Mouse (Mus musculus) monocyte, adult 5-6 weeks (primary cell): ENCODE data around the gene Hsd17b12. TPM values are rescaled to one million over a fixed set of nuclear protein-coding genes. Genes with fewer than 3 reads are reported as not detected.

ENCODE experiments used
- ATAC-seq: fragments of 153-309, 156-312 bp; replicated peaks from 2 replicates; pipeline ENCODE4 v1.8.0; 2017; ENCODE audit warnings: mild to moderate bottlenecking; ENCODE audit not compliant: low TSS enrichment, insufficient number of reproducible peaks, severe bottlenecking, poor library complexity, low FRiP score
- total RNA-seq: library from RNA; stranded (forward); fragments of 200-1000, 200-491, 200-594 nt; gene quantifications from 3 replicates; pipeline ENCODE4 v1.2.3, GENCODE M21; 2017

Gene Hsd17b12
- total RNA-seq = 67.9 to 97.6 TPM (median 87.9 TPM) in 3 replicates

DNA sequence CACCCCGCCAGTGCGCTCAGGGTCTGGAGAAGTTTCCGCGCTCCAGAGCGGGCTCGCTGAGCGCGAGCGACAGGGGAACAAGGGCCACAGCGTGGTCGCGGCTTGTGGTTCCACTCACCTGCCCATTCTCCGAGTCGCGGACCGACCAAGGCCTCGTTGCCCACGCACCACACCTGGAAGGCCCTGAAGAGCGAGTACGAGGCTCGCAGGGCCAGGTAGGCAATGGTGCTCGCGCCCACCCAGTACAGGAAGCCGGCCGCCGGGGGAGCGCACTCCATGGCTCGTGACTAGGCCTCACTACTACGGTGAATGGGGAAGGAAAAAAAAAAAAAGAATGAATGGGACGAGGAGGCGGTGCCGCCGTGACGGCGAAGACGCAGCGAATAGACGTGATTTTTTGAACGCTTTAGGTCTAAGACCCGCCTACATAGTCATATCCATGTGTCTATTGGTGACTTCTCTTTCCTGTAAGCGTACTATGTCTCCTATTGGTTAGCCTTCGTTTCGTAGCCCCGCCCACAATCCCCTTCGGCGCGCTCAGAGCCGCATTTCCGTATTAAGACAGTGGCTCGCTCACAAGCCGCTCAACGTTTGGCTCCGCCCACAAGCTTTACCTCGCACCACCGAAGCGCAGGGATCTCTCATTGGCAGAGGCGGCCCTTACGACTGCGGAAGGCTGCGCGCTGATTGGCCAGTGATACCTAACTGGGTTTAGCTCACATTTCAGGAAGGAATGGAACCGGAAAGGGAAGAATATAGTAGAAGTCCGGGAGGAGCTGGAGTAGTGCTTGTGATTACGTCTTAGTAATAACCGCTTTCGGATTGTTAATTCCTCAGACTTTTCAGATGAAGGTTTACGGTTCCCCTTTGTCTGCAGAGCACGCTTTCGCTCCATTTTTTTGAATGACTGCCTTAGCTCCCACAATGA lies at the start of gene Hsd17b12:
Gene Hsd17b12 (minus strand): TSS at position 373 of the 928 bp plus-strand sequence.
- ATAC-seq = peak; percentile 98

DNA sequence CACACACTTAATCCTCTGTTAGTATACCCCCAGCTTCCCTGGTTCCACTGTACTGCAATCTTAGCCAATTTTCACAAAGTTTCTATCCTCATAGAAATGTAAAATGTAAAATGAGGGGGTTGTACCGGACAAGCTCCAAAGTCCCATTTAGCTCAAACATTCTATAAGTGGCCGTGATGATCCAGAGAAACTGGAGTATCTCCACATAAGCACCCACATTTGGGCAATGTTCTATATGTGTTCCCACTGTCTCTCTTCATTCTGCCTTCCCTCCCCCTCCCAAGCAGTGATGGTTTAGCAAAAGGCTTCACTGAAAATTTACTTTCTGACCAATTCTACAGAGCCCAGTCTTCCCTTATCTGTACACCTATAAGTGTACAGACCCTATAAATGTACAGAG lies 27.1 kb upstream of the Hsd17b12 start:
- no peak for ATAC-seq

DNA sequence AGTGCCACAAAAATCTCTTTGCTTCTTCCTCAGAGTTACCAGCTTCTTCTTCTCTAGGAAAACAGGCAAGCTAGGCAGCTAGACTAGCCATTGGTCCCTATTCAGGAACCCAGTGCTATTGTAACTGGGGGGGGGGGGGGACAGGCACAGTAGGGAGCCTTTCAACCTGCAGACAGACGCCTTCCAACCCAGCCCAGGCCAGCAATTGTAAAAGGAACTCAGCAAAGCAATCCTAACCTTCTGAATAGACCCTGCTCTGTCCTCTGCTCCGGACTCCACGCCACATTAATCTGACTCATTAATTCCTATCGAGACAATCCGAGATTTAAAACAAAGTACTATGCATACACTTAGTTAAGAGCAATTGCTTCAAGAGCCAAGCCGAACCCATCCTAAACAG lies 26.4 kb upstream of the Hsd17b12 start:
- no peak for ATAC-seq

DNA sequence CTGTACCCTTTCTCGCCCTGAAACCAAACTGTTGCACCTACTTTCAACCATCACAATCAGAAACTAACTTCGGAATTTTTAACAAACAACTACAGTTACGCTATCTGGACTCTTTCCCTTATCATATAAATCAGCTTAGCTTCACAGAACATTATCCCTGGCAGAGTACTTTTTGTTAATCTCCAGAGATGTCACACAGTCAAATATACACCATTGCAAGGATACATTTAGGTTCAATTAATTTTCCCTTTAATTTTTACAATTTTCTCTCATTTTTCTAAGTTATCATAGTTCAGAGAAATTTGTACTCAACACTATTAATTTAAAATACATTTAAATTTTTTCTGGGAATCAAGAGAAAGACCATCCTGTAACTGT lies 21.3 kb upstream of the Hsd17b12 start:
- no peak for ATAC-seq

DNA sequence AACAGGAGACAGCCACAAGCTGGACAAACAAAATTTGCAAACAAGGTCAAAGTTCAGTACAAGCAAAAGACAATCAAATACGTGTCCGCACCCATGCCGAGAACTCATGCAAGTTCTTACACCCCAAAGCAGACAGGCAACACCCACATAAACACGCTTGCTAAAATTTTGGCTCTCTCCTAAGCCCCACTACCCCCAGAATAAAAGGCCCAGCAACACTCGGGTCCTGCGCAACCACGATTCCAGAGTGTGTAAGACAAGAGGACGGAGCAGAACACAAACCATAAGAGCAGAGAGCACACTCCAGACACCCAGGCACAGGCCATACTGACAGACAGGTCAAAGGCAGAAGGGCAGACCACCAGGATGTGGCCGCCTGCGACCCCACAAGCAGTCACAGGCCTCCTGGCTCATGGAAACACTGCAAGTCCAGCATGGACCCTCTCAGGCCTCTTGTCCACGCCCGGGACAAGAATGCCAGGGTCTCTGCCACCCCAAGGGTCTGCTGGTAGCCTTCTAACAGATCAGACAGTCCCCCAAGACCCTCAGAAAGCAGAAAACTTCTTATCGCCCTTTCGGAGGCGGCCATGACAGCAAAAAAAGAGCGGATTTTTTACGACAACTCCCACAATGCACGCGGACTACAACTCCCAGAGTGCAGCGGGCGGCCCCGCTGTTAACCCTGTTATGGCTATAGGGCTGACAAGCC lies 20.7 kb upstream of the Hsd17b12 start:
- peak; percentile 99 for ATAC-seq

DNA sequence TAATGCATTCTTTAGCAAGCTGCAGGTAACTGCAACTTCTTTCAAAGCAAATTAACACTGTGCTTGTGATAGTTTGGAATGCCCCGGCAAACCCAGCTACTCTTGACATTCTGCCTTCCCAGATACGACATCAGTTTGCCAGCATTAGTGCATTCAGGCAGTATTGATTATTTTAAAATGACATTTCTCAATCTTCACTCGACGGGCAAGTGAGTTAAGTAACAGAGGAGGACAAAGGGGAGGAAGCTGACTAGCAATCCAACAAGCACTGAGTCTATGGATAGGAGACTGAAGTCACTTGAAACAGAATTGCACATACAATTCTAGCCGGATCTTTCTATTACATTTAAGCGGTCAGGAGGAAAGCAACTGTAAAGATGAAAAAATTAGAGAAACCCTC lies 19.5 kb upstream of the Hsd17b12 start:
- no peak for ATAC-seq

DNA sequence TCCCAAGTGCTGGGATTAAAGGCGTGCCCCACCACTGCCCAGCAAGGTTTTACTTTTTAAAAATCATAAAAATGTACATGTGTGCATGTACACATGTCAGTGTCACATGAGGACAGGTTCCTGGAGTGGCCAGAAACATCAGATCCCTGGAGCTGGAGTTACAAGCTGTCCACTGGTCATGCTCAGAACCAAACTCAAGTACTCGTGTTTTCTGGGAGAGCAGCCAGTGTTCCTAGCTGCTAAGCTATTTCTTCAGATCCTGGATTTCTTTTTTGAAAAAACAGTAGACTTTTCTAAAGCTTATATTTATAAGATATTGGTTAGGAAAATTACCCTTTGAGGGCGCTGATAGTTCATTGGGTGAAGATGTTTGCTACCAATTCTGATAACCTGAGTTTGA lies 18.6 kb upstream of the Hsd17b12 start:
- no peak for ATAC-seq

DNA sequence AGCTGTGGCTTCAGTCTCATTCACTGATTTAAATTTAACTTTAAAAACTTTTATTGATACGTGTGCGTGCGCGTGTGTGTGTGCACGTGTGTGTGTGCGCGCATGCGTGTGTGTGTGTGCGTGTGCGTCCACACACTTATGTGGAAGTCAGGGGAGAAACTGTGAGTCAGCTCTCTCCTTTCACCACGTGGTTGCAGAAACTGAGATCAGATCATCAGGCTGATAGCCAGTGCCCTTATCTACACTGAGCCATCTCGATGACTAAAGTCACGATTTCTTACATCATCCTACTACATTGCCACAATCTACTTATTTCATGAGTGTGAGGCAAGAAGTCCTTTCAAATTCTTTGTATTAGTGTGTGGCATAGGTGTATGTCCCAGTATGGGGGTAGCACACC lies 15.8 kb upstream of the Hsd17b12 start:
- no peak for ATAC-seq

DNA sequence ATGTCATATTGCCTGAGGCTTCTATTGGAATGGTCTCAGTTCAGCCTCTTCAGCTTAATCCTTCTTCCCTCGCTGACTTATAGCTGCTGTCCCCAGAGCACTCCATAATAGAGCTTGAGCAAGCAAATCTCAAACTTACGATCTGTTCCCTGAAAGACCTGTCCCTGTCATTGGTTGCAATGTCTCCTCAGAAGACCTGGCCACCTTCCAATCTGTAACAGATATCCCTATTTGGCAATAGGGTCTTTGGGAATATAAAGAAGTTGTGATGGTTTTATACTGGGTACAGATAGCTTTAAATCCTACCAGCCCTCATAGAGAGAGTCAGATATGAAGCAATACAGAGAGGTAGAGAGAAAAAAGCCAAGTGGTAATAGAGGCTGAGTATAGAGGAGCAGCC lies 5.4 kb upstream of the Hsd17b12 start:
- no peak for ATAC-seq

DNA sequence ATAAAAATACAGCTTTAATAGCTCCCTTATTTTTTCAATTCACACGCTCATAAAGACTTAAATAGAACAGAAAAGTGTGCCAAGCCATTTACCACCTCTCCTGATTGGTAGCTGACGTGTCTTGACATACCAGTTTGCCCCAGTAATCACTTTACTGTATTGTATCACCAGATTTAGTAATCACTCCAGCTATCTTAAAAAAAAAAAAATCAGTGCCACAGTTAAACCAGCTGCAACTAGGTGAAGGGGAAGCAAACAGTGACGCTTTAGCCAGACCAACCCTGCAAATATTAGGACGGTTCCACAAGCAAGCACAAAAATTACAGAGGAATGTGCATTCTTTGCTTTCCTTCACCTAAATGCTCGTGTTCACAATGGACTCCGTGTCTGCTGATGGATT lies 4.4 kb upstream of the Hsd17b12 start:
- no peak for ATAC-seq

DNA sequence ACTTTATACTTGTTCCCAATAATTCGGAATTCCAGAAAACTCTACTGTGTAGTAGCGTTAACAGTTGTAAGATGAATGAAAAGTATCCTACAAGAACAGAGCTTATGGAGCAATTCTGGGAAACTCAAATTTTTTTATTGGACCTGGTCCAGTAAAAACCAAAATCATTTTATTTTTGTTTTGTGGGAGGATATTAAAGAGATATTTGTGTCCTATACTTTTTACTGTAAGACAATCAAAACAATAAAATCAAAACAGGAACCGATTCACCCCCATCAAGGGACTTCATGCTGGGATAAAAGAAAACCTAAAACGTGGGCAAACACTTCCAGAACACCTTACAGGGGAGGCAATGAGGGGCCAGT lies 738 bp upstream of the Hsd17b12 start:
- ATAC-seq = no peak

DNA sequence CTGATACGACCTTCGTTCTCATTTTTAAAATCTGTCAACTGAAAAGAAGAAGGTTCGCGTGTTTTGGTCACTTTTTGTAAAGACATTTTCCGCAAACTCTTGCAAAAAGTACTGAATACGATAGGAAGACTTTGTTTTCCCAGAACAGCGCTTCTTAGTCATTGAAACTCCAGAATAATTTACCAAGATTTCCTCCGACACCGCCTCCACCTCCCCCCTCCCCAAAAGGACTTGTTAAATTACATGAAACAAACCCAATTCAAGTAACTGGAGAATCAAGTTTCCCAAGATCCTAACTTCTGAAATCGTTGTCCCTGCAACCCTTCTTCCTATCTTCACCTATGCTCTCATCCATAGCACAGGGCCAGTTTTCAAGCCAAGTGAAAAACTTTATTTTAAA lies 713 bp downstream of the Hsd17b12 start:
- ATAC-seq = no peak

DNA sequence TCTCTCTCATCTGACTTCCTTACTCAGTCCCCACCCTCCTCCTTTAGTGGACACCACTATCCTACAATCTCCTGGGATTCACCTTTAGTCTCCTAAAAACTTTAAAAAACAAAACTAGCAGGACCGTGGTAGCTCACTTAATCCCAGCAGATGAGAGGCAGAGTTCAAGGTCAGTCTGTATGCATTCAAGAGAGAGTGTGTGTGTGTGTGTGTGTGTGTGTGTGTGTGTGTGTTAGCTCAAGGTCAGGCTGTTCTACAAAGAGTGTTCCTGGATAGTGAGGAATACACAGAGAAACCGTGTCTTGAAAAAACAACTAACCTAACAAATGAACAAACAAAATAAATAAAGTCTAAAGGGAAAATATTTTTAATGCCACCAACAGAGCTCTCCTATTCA lies 12.6 kb downstream of the Hsd17b12 start:
- ATAC-seq = no peak

DNA sequence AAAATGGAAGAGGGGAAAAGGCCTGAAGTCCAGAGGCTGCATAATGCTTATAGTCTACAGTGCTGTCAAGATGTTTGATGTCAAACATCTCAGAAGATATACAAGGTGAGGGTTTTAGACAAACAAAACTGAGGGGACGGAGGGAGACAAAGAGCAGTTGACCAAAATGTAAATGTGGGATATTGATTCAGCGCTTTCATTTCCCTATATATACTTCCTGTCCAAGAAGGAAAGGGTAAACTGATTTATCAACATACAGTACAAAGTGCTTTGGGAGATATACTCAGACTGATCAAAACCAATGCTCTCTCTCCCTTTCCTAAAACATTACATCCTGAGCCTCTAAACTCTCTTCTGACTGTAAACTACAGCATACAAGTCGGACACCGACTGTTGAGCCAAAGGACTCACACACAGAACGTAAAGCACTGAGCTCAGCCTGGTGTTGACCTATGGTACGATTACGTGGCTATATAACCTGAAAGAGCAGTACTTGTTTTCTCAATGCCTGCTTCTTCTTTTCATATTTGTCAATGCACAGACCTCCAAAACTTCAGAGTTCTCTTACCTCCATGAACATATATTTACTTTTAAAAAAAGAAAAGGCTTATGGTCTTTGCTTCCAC lies 13.1 kb downstream of the Hsd17b12 start:
- no peak for ATAC-seq

DNA sequence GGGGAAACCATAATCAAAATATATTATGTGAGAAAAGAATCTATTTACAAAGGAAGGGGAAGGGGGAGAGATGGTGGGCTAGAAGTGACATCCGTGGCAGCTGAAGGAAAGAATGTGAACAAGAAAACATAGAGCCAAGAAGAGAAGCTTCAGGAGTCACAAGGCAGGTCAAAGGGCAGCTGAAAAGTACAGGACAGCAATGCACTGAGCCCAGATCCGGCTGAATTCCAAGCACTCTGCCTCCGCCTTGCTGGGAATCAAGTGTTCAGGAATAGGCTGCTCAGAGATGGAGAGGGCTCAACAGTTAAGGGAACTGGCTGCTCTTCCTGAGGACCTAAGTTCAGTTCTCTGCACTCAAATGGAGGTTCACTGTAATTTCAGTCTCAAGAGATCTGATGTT lies 16.5 kb downstream of the Hsd17b12 start:
- ATAC-seq = no peak

DNA sequence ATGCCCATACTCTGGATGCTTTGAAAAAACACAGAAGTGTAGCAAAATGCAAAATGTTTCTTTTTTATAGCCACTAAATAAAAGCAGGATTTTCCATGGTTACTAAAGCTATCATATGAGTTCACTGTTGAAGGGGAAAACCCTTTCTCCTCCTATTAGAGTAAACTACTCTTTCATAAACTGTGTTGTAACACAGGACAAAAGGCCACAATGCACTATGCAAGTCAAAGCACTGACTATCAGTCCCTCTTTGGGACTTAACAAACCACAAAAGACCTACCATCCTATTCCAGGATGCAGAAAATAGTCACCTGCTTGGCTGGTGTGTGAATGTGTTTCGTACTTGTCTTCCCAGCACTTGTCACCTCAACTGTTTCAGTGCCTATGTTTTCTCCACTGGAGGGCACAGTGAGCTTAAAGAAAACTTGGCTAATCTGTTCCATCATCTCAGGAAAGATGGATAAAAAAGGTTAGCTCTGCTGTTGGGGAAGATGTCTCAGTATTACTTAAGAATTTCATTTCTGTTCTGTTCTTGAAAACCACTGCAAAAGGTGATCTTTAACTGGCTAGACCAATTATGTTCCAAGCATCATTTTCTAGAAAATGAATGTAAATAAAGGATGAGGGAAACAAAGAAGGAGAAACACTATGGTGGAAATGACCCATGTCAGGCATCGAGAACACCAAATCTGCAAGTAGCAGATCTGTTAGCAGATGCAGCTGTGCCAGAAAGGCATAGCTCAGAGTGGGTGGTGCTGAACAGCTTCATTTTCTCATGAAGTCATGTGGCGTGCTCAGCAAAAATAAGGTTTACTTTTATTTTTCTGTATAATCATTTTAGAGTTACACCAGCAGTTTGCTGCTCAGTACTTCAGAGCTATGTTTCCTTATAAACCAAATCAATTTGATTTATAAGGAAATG lies 19.0 kb downstream of the Hsd17b12 start:
- ATAC-seq = no peak

DNA sequence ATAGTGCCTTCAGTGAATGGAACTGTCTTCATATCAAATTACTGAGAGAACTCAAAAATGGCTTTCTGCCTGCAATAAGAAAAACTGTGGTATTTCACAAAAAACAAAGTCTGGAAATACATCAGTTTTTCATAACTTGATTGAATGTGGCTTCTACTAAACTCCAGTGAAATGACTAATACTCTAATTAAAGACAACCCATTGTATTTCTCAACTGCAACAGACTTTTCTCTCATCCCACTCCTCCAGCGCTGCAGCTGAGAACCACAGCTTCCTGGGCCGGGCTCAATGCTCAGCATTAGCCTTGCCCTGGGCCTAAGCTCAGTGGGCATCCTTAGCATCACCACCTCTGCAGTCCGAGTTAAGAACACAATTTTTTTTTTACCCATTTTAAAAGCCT lies 20.9 kb downstream of the Hsd17b12 start:
- no peak for ATAC-seq

DNA sequence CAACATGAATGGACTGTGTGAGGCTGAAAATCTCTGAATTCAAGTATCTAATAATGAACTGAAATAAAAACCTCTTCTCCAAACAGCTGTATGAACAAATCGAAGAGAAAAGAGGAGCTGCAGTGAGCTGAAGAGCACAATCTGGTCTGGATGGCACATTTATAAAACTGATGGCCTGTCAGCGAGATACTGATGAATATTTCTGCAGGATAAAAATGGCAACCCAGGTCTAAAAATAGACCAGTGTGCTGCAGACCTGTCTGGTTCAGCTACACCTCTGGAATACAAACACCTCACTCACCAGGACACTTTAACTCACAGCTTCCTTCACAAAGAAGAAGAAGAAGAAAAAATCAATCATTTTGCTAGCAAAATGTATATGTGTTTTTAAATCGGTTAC lies 29.3 kb downstream of the Hsd17b12 start:
- ATAC-seq = no peak
